Mouse (Mus musculus) layer of hippocampus, adult 9-10 months (tissue): ENCODE measurements around the gene Men1.

Experiments used
- DNase-seq: peaks from one replicate; pipeline ENCODE4 v3.0.0; 2022; ENCODE audit warnings: low spot score

Men1 gene

GRCm38 (mm10) chr19:6390251-6390650 is 55.5 kb downstream of the Men1 start:
- DNase-seq, result no peak
